Mouse (Mus musculus) heart, embryonic 15.5 days (tissue): ENCODE data around the gene Calr. TPM values are rescaled to one million over a fixed set of nuclear protein-coding genes. Genes with fewer than 3 reads are reported as not detected.

Source experiments
- ATAC-seq: fragments of 200-750 bp; cut with Nextera tagmentation; replicated peaks from 2 replicates; pipeline ENCODE4 v1.8.0; 2017; ENCODE audit warnings: low read depth, moderate TSS enrichment; ENCODE audit not compliant: insufficient number of reproducible peaks, insufficient read depth, low FRiP score
- H3K27ac ChIP-seq: fragments of 300-500 bp; sonication (generic); 2 replicates; pipeline ENCODE4 v1.5.1; 2015; ENCODE audit warnings: mild to moderate bottlenecking, inconsistent platforms
- H3K27me3 ChIP-seq: fragments of 300-500 bp; sonication (generic); 2 replicates; pipeline ENCODE4 v1.6.1; 2015; ENCODE audit warnings: inconsistent platforms
- H3K36me3 ChIP-seq: fragments of 300-500 bp; sonication (generic); 2 replicates; pipeline ENCODE4 v1.6.1; 2015; ENCODE audit warnings: mild to moderate bottlenecking, inconsistent platforms
- H3K4me1 ChIP-seq: fragments of 300-500 bp; sonication (generic); replicated peaks from 2 replicates; pipeline ENCODE4 v1.6.1; 2015; ENCODE audit warnings: inconsistent platforms
- H3K4me2 ChIP-seq: fragments of 300-500 bp; sonication (generic); 2 replicates; pipeline ENCODE4 v1.6.1; 2015; ENCODE audit warnings: inconsistent platforms, mild to moderate bottlenecking, moderate library complexity
- H3K4me3 ChIP-seq: fragments of 300-500 bp; sonication (generic); 2 replicates; pipeline ENCODE4 v1.5.1; 2015; ENCODE audit warnings: mild to moderate bottlenecking, inconsistent platforms
- H3K9ac ChIP-seq: fragments of 300-500 bp; sonication (generic); 2 replicates; pipeline ENCODE4 v1.6.1; 2015; ENCODE audit warnings: mild to moderate bottlenecking, inconsistent platforms
- H3K9me3 ChIP-seq: fragments of 300-500 bp; sonication (generic); replicated peaks from 2 replicates; pipeline ENCODE4 v1.6.1; 2016; ENCODE audit warnings: inconsistent platforms
- WGBS: fragments of 180-500 bp; shearing (Covaris S2); methylation state at CpG from one replicate; pipeline ENCODE4 v1.1.7; 2015; ENCODE audit warnings: mixed read lengths; 5-methylcytosine and 5-hydroxymethylcytosine counted together
- polyA plus RNA-seq: library from polyadenylated mRNA; unstranded; fragments of >200 nt; fragmentation: Nextera tagmentation; extraction: Ambion mirVana; gene quantifications from 2 replicates; pipeline ENCODE4 v1.2.1, GENCODE M21; 2015

Calr gene
- polyA plus RNA-seq, 1 experiment from 2014 or later = 525 TPM

DNA sequence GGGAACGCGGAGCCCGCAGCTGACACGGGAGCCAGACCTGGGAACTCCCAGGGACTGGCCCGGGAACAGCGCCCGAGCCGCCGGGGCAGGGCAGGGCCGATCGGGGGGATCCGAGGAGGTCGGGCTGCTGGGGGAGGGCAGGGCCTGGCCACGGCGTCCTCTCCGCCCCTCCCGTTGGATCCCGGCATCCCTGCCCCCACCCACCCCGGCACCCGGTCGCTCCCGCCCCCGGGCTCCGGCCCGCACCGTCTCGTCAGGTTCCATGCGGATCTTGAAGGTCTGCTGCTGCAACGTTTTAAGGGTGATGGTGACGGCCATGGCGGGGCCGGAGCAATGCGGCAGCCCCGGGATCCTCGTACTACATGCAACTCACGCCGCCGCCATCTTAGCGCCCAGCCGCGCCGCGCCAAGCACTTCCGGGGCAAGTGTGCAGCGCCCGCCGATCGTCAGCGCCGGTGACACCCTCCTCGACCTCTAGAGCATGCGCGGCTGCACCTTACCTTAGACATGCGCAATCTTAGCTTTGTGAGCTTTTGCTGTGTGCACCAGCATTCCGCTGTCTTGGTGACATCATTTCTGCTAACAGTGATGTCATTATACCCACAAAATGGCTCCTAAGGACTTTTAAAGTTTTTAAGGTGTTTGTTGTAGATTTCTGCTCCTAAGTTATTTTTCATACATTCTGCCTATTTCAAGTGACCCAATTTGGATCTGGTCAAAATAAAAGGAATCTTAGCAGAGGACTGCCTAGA lies 6.3 kb downstream of the Calr start, which contains the start of gene Rad23a:
TSS of gene Rad23a (minus strand) at position 418 of the 752 bp plus-strand sequence.
- peaks cover 34% of the 10 kb centered on the region for H3K4me1 ChIP-seq
- under 1% methylated on average over 54 of the region's 55 CpGs for WGBS
- no peaks in the 10 kb centered on the region for H3K9me3 ChIP-seq
- H3K4me2 ChIP-seq = peak within 1 kb of the TSS; percentile 73
- H3K36me3 ChIP-seq = peaks cover 73% of the 10 kb centered on the region
- ATAC-seq = peak; percentile 91
- peak within 1 kb of the TSS; percentile 92 for H3K27ac ChIP-seq
- peak within 1 kb of the TSS; percentile 87 for H3K9ac ChIP-seq
- H3K27me3 ChIP-seq = no peaks in the 10 kb centered on the region
- H3K4me3 ChIP-seq = peak within 1 kb of the TSS; percentile 82

DNA sequence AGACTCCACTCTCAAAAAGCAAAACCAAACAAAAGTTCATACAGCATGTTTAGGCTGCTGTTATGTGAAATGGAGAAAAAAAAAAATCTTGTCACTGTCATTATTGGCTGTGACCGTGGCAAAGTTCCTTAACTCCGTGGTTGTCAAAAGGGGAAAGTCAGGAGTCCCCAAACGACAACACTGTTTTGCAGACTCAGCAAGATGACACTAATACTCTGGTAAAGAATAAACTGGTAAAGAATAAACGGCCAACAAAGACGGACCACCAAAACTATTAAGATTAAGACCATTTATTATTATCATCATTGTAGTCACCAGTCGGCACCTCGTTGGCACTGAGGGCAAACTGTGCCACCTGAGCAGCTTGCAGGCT lies 6.9 kb downstream of the Calr start:
- H3K27ac ChIP-seq = peak overlapping the region; percentile 92
- peak overlapping the region; percentile 73 for H3K4me2 ChIP-seq
- peak overlapping the region; percentile 87 for H3K9ac ChIP-seq
- peaks cover 76% of the 10 kb centered on the region for H3K36me3 ChIP-seq
- WGBS = under 1% methylated on average over 7 of the region's 7 CpGs
- H3K9me3 ChIP-seq = no peaks in the 10 kb centered on the region
- peak overlapping the region; percentile 82 for H3K4me3 ChIP-seq
- no peak for ATAC-seq
- H3K4me1 ChIP-seq = peaks cover 34% of the 10 kb centered on the region
- H3K27me3 ChIP-seq = no peaks in the 10 kb centered on the region

DNA sequence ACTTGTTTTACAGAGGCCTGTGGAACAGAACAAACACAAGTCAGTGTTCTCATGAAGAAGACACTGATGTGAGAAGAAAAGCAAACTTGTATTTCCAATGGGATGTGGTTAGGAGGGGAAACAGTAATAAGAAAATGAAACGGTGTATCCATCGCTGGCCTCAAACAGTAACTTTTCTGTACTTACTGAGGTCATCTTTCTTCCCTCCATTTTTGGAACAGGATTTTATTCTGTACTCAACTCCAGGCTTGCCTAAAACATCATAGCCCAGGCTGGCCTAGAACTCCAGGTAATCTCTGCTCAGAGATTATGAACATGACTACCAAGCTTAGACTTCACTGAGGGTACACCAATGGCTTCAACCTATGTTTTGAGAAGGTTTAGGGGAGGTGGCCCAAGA lies 7.3 kb downstream of the Calr start:
- no peaks in the 10 kb centered on the region for H3K9me3 ChIP-seq
- H3K27me3 ChIP-seq = no peaks in the 10 kb centered on the region
- peaks cover 34% of the 10 kb centered on the region for H3K4me1 ChIP-seq
- no peak overlapping the region for H3K27ac ChIP-seq
- peak overlapping the region; percentile 73 for H3K4me2 ChIP-seq
- no peak for ATAC-seq
- 88% methylated on average over 2 of the region's 2 CpGs for WGBS
- H3K9ac ChIP-seq = no peak overlapping the region; the same call in 1 of the 2 replicates
- peaks cover 76% of the 10 kb centered on the region for H3K36me3 ChIP-seq
- peak overlapping the region; percentile 82 for H3K4me3 ChIP-seq

DNA sequence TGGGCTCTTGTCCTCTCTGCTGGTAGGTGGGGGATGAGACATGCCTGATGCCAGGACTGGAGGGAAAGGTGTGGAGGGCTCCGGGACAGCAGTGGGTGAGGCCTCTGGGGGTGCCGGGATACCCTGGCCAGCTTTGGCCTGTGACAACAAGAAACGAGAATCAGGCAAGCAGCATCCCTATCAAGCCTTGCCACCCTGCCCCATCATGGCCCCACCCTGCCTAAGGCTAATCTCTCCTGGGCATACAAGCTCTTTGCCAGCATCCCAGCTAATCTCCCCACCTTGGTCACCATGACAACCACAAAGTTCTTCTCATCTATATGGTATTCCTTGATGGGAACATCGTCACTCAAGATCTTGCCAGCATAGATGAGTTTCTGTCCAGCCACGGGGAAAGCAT lies 8.2 kb downstream of the Calr start:
- Histone ChIP-seq H3K36me3 (peaks cover 74% of the 10 kb centered on the region), H3K4me3 (no peak overlapping the region), H3K9me3 (no peaks in the 10 kb centered on the region), H3K4me2 (no peak overlapping the region), H3K9ac (no peak overlapping the region), H3K4me1 (peaks cover 34% of the 10 kb centered on the region), H3K27ac (no peak overlapping the region), H3K27me3 (no peaks in the 10 kb centered on the region)
- 75% methylated on average over 5 of the region's 5 CpGs for WGBS
- no peak for ATAC-seq

DNA sequence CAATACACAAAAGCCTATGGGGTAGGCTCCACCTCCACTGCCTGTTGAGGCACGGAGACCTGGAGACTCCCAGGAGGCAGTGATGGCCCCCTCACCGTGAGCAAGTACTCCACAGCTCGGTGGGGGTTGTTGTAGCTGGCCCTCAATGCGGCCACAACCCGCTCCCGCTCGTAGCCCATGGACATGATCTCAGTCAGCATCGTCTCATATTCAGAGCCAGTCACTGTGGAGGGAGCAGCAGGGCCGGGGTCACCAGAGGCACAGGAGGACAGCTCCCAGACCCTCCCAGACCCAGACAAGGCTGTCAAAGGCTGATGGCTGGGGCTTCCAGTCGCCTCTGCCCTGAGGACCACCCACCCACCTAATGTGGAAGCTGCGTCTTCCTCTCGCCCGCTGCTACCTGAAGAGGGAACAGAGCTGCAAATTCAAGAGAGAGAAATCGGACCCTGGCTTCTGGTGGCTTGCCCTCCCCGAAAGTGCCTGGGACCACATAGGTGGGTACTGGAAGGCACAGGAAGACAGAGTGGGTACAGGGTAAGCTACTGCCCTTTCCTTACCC lies 8.7 kb downstream of the Calr start:
- H3K4me1 ChIP-seq = peaks cover 34% of the 10 kb centered on the region
- H3K9ac ChIP-seq = no peak overlapping the region
- H3K36me3 ChIP-seq = peaks cover 69% of the 10 kb centered on the region
- ATAC-seq = no peak
- WGBS = 79% methylated on average over 15 of the region's 15 CpGs
- no peak overlapping the region for H3K27ac ChIP-seq
- no peak overlapping the region for H3K4me3 ChIP-seq
- no peaks in the 10 kb centered on the region for H3K27me3 ChIP-seq
- no peaks in the 10 kb centered on the region for H3K9me3 ChIP-seq
- H3K4me2 ChIP-seq = no peak overlapping the region

DNA sequence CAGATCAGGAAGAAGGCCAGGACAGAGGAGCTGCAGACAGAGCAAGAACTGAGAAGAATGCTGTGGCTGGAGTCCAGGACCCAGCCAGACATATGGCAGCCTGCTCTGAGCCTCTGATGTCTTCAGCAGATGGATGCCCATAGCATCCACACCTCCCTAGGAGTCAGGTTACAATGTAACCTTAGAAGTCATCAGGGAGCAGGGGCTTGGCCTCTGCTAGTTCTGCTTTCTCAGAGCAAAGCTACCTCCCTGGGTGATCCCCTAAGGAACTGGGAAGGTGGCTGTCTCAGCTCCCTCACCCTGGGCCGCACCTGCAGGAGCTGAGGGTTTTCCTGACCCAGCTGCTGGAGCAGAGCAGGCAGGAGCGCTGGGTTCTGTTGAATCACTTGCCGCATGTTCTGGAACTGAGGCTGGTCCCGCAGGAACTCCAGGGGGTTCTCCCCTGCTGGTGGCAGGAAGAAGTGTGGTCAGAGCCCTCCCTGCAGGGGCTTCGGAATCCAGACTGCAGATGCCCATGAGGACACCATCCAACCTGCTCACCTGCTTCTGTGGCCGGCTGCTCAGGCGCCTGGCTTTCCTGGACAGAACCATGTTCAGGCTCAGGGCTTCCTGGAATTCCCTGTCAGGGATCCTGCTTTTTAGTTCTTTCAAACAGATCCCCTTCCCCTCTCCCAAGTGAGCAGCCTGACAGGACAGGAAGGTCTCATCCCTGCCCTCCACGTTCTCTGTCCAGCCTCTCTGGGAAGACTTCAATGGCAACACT lies 9.4 kb downstream of the Calr start:
- Histone ChIP-seq H3K27ac (no peak overlapping the region), H3K4me1 (peaks cover 38% of the 10 kb centered on the region), H3K36me3 (peaks cover 62% of the 10 kb centered on the region), H3K9me3 (no peaks in the 10 kb centered on the region), H3K4me3 (no peak overlapping the region), H3K4me2 (no peak overlapping the region), H3K9ac (no peak overlapping the region), H3K27me3 (no peaks in the 10 kb centered on the region)
- ATAC-seq = no peak
- 53% methylated on average over 8 of the region's 8 CpGs for WGBS

DNA sequence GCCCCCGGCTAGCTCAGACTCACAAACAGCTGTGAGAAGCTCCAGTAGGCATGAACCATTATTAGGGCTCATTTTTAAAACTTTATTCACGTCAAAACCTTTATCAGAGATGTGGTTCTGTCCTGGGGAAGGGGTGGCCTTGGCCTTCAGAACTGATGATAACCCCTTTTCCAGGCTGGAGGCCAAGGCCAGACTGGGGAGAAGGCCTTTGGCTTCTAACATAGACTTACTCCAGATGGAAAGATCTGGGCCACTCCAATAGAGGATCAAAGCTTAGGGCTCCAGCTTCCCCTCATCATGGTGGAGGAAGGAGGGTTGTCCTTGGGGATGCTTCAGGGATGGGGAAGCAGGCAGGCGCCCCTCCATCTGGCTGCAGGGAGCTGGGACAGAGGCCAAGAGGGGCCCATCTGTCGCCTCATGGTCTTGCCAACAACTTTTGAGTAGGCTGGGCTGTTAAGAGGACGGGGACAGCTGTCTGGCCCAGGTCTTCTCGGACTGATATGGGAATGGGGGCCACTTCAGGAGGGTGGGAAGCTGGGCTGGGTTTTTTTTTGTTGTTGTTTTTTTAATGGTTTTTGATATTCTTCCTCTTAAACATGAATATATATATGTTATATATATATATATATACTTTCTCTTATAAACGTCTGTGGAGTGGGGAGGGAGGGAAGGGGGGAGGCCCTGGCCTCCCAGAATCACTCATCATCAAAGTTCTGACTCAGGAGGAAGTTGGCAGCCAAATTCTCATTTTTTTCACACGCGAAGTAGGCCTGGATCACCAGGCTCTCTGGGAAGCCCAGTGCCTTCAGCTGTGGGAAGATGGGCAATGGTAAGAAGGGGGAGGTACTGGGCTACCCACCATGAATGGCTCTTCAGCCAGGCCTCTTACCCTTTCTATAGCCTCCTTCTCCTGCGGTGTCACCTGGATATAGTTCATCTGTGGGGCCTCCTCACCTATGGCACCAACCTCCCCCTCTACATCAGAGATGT lies 11.6 kb downstream of the Calr start:
- ATAC-seq = peak; percentile 23; the same call in 1 of the 2 replicates
- Histone ChIP-seq H3K27ac (peak overlapping the region; percentile 48), H3K9me3 (no peaks in the 10 kb centered on the region), H3K4me2 (no peak overlapping the region), H3K9ac (no peak overlapping the region), H3K27me3 (no peaks in the 10 kb centered on the region), H3K36me3 (peaks cover 51% of the 10 kb centered on the region), H3K4me3 (no peak overlapping the region), H3K4me1 (peaks cover 41% of the 10 kb centered on the region)
- WGBS = 48% methylated on average over 10 of the region's 10 CpGs

DNA sequence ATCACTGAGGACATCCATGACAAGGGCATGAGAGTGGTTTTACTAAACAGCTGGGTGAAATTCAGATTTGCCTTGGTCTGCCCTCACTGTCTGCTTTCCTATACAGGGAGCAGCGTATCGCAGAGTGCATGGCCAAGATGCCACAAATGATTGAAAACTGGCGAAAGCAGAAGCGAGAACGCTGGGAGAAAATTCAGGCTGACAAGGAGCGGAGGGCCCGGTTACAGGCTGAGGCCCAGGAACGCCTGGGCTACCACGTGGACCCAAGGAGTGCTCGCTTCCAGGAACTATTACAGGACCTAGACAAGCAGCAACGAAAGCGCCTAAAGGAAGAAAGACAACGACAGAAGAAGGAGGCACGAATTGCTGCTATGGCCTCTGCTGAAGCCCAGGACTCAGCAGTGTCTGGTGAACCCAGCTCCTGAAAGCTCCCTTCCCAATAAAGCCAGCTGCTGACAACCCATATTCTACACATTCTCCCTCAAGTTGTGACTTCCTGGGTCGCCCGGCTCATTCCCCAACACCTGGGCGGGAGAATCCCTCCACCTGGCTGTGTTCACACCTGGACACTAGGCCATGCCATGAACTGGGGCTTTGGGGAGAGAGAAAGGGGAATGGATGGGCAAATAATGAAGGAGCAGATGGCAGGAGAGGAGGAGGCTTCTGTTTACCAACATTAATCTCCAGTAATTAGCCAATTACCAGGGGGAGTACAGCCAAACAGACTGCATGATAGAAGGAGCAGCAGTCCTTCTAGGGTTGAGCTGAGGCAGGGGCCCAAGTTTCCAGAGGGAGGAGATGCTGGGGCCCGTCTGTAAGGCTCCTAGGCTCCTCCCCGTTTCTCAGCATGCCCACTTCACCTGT lies 12.5 kb downstream of the Calr start:
- Histone ChIP-seq H3K36me3 (peaks cover 51% of the 10 kb centered on the region), H3K9ac (no peak overlapping the region), H3K27ac (peak overlapping the region; percentile 48), H3K9me3 (no peaks in the 10 kb centered on the region), H3K4me1 (peaks cover 41% of the 10 kb centered on the region), H3K4me3 (no peak overlapping the region), H3K4me2 (no peak overlapping the region), H3K27me3 (no peaks in the 10 kb centered on the region)
- WGBS = 81% methylated on average over 19 of the region's 19 CpGs
- no peak for ATAC-seq

DNA sequence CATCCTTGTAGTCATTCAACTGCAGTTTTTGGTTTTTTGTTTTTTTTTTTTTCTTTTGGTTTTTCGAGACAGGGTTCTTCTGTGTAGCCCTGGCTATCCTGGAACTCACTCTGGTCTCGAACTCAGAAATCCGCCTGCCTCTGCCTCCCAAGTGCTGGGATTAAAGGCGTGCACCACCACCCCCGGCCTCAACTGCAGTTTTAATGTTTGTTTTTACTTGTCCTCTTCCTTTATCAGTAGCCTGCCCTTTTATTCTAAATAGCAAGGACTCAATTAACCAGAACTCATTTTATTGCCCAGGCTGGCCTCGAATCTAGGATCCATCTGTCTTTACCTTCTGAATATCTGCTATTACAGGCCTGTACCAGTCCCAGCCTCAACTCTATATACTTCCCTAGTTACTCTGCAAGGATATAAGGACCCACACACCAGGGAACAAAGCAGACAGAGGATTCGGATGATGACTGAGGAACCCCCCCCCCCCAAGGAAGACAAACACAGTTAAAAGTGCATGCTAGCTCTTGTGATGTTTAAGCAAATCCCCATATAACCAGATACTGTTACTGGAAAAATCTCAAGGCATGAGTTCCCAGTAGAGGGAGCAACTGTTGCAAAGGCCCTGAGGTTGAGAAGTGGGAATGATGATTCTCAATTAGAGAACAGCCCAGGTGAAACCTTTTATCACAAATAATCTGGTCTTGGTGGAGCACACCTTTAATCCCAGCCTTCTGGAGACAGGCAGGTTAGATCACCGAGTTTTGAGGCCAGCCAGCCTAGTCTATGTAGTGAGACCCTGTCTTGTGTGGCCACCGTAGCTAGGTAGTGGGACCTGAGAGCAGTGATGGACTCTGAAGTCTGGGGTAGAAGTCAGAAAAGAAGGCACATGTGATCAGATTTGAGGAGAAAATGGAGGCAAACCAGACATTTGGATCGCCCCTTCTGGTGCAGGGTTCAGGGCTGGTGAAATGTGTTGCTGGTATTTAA lies 13.7 kb downstream of the Calr start:
- ATAC-seq = no peak
- peaks cover 43% of the 10 kb centered on the region for H3K36me3 ChIP-seq
- peak overlapping the region; percentile 93 for H3K27ac ChIP-seq
- H3K4me2 ChIP-seq = peak overlapping the region; percentile 71
- H3K27me3 ChIP-seq = no peaks in the 10 kb centered on the region
- H3K9me3 ChIP-seq = no peaks in the 10 kb centered on the region
- H3K4me3 ChIP-seq = peak overlapping the region; percentile 91
- WGBS = 56% methylated on average over 10 of the region's 10 CpGs
- peaks cover 37% of the 10 kb centered on the region for H3K4me1 ChIP-seq
- H3K9ac ChIP-seq = peak overlapping the region; percentile 92
